ENCODE assay signal across 8 mouse cellular contexts in genomic region chr13:95960477-95961185, GRCm38 (mm10).
A peak's percentile ranks its signal among the peaks of the same experiment; 100 is the strongest.
DNase-seq lines count a peak whose midpoint lies in the region; ATAC-seq lines count a peak whose summit lies in the region.

No protein-coding gene starts in this region.

- H3K4me1 ChIP-seq in forebrain, embryonic 15.5 days, result peaks cover 33% of the 10 kb centered on the region
- H3K4me1 ChIP-seq in liver, embryonic 15.5 days (replicated peaks), result peaks cover 82% of the 10 kb centered on the region

- H3K4me3 ChIP-seq in forebrain, embryonic 15.5 days, result peak overlapping the region; percentile 42
- H3K4me3 ChIP-seq in liver, embryonic 15.5 days (replicated peaks), result peak overlapping the region; percentile 50

- peak; percentile 36 to 54 for DNase-seq in spleen, postnatal 36 days (ENCODE audit: low spot score in 2 of 2)
- DNase-seq in spleen, adult 18-20 months, result no peak
- peak; percentile 49 for DNase-seq in splenic B cell, adult 2 months (ENCODE audit: low read depth, low spot score)
- DNase-seq in frontal cortex, postnatal 10 days (ENCODE audit: low spot score in 2 of 2), result no peak
- DNase-seq in left cerebral cortex, postnatal 25 days (ENCODE audit: low spot score in 2 of 2), result no peak
- DNase-seq in gastrocnemius, postnatal 25 days, result no peak

- 4% methylated on average over 10 of the region's 10 CpGs for WGBS in forebrain, embryonic 15.5 days
- WGBS in liver, embryonic 15.5 days (ENCODE audit: insufficient replicate concordance), result 3% methylated on average over 10 of the region's 10 CpGs

- H3K9me3 ChIP-seq in forebrain, embryonic 15.5 days, result no peaks in the 10 kb centered on the region
- no peaks in the 10 kb centered on the region for H3K9me3 ChIP-seq in liver, embryonic 15.5 days (replicated peaks)

- H3K27me3 ChIP-seq in forebrain, embryonic 15.5 days, result no peaks in the 10 kb centered on the region
- no peaks in the 10 kb centered on the region for H3K27me3 ChIP-seq in liver, embryonic 15.5 days
- H3K27me3 ChIP-seq in splenic B cell, adult 2 months (ENCODE audit: control insufficient read depth, insufficient read depth, low read length, poor library complexity, severe bottlenecking), result no peaks in the 10 kb centered on the region

- intact Hi-C loops in left cerebral cortex, postnatal 25 days (cut with DNase I), result loop anchor here (1.0 to 5.0 kb wide), 3 partner anchors 48 to 138 kb away; partner anchors contain the start of gene Iqgap2

- ATAC-seq in forebrain, embryonic 15.5 days (replicated peaks), result no peak
- no peak for ATAC-seq in liver, embryonic 15.5 days (ENCODE audit: insufficient read depth)

- peak overlapping the region; percentile 39; the same call in 1 of the 2 replicates for H3K9ac ChIP-seq in forebrain, embryonic 15.5 days (replicated peaks)
- H3K9ac ChIP-seq in liver, embryonic 15.5 days, result peak overlapping the region; percentile 47

- H3K36me3 ChIP-seq in forebrain, embryonic 15.5 days, result no peaks in the 10 kb centered on the region
- H3K36me3 ChIP-seq in liver, embryonic 15.5 days (replicated peaks), result no peaks in the 10 kb centered on the region
- H3K36me3 ChIP-seq in splenic B cell, adult 2 months (ENCODE audit: control insufficient read depth, insufficient read depth, low read length, poor library complexity, severe bottlenecking), result no peaks in the 10 kb centered on the region

- H3K4me2 ChIP-seq in forebrain, embryonic 15.5 days (replicated peaks), result peak overlapping the region; percentile 80
- peak overlapping the region; percentile 76 for H3K4me2 ChIP-seq in liver, embryonic 15.5 days

- no peak overlapping the region for H3K27ac ChIP-seq in forebrain, embryonic 15.5 days (replicated peaks)
- peak overlapping the region; percentile 71 for H3K27ac ChIP-seq in liver, embryonic 15.5 days (replicated peaks)

Comparison
In these comparisons a context has a peak if more than half of its experiments do, and no peak if none do; other contexts are left out.
1. DNase-seq: peak in spleen, postnatal 36 days (2 of 2) and splenic B cell, adult 2 months (single experiment); none in spleen, adult 18-20 months (0 of 2), frontal cortex, postnatal 10 days (0 of 2), left cerebral cortex, postnatal 25 days (0 of 2) and gastrocnemius, postnatal 25 days (single experiment).